Mouse (Mus musculus): ENCODE data around the gene Slc8a3.

Slc8a3 gene

GRCm38 (mm10) chr12:81182073-81182472 is 150.9 kb downstream of the Slc8a3 start:
- DNase-seq (ENCODE audit: low spot score) = peak; percentile 42

GRCm38 (mm10) chr12:81175252-81175651 is 157.7 kb downstream of the Slc8a3 start:
- no peak for DNase-seq (ENCODE audit: low spot score)

DNA sequence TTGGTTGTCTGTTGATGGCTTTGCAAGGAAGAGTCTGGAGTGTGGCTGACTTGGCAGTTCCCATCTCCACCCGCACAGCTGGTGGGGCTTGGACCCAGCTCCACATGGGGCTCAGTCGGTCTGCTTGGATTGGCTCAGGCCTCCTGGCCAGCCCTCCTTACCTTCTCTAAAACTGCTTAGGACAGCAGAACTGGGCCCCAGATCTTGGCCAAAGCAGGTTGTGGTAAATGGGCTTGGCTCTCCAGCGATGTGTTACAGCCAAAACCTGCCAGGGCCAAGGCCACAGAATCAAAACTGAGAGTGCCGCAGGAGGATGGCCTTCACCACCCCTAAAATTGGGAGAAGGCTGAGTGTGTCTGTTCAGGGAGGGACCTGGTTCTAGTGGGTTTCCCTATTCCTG is 159.1 kb downstream of the Slc8a3 start:
- no peak for DNase-seq (ENCODE audit: low spot score)

- no peak for DNase-seq (ENCODE audit: low spot score)
Observed at GRCm38 (mm10) chr12:81173011-81173410, 160.0 kb downstream of the Slc8a3 start.

DNA sequence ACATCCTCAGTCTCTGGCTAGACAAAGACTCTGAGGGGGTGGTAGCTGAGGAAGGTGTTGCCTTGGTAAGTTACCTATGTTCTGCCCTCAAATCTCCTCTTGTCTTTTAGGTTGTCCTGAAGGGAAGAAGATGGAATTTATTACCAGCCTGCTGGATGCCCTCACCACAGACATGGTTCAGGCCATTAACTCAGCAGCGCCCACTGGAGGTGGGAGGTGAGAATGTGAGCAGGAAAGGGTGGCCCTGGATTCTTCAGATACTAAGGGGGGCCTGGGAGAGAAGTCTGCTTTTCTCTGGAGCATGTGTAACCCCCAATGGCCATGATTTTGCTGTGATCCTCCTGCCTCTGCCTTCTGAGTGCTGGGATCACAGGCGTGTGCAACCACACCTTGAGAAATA is 162.9 kb downstream of the Slc8a3 start:
- no peak for DNase-seq (ENCODE audit: low spot score)

DNA sequence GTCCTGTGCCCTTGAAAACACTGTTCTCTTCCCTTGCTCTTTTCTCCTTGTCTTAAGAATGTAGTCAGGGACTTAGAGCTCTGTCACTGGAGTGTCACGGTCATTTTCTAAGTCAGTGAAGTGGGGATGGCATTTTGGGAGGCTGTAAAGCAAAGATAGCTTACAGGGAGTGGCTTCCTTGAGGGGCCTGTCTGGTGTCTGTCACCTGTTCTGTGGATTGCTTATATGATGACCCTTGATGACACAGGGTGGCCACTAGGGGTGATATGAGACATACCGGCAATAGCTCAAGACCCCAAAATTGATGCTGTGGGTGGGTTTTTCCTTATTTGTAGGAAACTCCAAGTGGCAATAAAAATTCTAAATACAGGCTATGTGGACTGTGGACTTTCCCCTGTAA is 164.5 kb downstream of the Slc8a3 start:
- no peak for DNase-seq (ENCODE audit: low spot score)

DNA sequence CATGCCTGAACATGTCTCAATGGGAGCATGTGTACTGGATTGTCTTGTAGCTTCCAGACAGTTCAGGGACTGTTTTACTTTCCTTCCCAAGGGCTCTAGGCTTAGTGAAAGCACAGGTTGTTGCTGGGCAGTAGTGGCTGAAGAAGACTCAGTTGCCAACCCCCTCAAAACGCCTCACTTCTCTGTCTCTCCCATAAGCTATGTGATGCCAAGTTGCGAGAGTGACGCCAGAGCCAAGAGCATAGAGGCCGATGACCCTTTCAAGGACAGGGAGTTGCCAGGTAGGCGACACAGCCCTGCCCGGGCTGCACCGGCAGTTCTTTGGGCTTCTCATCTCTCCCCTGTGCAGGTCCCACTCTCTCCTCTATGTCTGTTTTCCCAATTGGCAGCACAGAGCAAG is 164.9 kb downstream of the Slc8a3 start:
- no peak for DNase-seq (ENCODE audit: low spot score)

GRCm38 (mm10) chr12:81167142-81167541 is 165.8 kb downstream of the Slc8a3 start:
- DNase-seq (ENCODE audit: low spot score) = no peak

GRCm38 (mm10) chr12:81166615-81167014 is 166.4 kb downstream of the Slc8a3 start:
- no peak for DNase-seq (ENCODE audit: low spot score)

GRCm38 (mm10) chr12:81166092-81166491 is 166.9 kb downstream of the Slc8a3 start:
- DNase-seq (ENCODE audit: low spot score) = no peak

DNA sequence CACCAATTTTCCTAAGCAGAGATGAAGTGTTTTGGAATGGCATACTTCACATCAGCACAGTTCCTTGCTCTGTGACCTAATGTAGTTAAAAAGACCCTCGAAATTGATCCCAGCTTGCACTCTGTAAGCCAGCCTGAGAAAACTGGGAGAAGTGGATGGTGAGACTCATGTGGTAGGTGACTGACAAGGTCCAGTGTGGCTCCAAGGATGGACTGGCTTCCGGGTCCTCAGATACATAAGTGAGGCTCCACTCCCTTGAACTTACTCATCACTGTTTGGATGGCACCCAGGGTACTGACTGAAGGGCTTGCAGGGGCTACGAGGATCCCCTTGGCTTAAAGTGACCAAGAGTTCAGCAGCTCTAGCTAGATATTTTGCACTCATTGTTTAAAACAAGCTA is 169.4 kb downstream of the Slc8a3 start:
- DNase-seq (ENCODE audit: low spot score) = no peak

GRCm38 (mm10) chr12:81163131-81163530 is 169.8 kb downstream of the Slc8a3 start:
- DNase-seq (ENCODE audit: low spot score) = no peak

GRCm38 (mm10) chr12:81161282-81161681 is 171.7 kb downstream of the Slc8a3 start:
- DNase-seq (ENCODE audit: low spot score) = no peak

DNA sequence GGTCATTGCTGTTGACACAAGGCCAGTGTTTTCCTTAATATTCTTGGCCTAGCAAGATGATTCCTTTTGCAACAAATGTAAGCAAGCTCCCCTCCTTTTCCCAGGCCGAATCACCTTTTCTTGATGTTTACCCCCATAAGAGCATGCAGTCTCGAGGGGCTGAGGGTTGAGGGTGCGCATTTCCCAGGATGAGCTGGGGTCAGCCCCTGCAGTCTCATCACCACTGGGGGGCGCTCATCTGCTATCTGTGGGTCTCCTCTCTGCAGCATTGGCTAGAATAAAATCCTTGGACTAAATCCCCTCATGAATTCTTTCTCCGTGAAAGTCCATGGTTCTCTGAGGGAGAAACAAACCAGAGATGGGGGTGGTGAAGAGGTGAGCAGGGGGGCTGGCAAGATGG is 172.1 kb downstream of the Slc8a3 start:
- DNase-seq (ENCODE audit: low spot score) = no peak

DNA sequence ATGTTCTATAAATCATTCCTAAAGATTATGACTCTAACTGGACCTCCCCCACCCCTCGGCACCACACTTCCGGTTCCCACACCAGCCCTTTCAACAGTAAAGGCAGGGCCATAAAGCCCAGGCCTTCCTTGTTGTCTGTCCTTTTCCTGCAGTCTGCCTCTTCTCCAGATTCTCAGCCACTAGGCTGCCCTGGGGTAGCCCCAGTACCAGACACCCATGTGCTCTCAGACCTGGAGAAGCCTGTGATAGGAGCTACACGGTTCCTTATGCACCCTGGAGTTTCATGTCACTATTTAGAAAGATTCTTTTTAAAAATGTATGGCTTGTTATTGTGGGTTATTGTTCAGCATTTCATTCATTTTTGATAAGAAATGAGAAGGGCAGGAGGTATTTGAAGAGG is 172.6 kb downstream of the Slc8a3 start:
- no peak for DNase-seq (ENCODE audit: low spot score)

- DNase-seq (ENCODE audit: low spot score) = no peak
Observed at GRCm38 (mm10) chr12:81159947-81160346, 173.0 kb downstream of the Slc8a3 start.

DNA sequence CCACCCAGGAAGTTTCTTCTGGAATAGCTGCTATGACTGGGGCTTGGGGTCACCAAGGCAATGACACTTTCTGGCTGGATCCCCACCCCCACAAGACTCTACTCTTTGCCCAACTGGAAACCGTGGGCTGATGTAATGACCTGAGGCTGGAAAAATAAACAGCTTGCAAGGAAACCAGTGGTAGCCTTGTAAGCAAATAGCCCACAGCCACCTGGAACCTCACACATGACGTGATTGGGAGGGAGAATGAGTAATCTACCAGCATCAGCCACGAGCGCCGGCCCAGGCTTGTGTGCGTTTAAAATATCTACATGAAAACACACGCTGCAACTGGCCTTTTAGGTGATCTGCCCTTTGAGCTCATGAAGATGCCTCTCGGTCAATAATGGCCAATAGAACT is 176.1 kb downstream of the Slc8a3 start:
- no peak for DNase-seq (ENCODE audit: low spot score)

GRCm38 (mm10) chr12:81155675-81156074 is 177.3 kb downstream of the Slc8a3 start:
- DNase-seq (ENCODE audit: low spot score) = no peak

GRCm38 (mm10) chr12:81152082-81152481 is 180.9 kb downstream of the Slc8a3 start:
- no peak for DNase-seq (ENCODE audit: low spot score)

DNA sequence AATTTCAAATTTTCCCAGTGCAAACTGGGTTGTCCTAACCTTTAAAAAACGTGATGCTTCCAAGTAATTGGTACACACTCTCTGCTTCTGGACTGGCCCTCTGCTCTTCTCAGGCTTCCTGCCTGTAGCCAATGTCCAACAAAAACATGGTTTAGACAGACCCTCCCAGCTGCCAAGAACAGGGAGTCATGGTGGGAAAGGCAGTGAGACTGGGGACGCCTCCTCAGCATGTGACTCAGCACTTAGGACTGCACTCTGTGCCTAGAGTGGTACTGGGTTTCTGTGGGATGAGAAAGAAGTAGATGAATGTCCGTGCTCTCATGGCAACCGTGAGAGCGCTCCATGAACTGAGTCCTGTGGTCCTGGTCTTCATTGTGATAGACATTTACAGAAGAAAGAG is 182.1 kb downstream of the Slc8a3 start:
- DNase-seq (ENCODE audit: low spot score) = no peak

DNA sequence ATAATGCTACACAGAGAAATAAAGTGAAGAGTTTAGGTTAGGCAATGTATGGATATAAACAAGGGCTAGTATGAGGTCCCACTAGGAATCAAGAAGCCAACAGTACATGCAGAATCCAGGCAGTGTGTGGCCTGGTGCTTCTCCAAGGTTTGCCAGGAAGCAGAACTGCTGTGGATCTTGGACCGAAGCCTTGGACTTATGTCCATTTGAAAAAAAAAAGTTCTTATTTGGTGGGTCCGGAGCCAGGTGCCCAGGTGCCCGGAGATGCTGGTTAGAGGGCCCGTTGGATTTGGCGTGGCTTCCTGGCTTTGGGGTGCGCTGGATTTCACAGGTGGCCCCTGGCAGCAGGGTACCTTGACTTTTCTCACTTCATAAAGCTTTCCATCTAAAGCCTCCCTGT is 185.0 kb downstream of the Slc8a3 start:
- DNase-seq (ENCODE audit: low spot score) = no peak

Measured in ovary, postnatal 10 days (tissue).